Mouse (Mus musculus) ovary, postnatal 14 days (tissue): ENCODE measurements around the gene Gpn3.

Experiments used
- DNase-seq: peaks from one replicate; pipeline ENCODE4 v3.0.0; 2022; ENCODE audit warnings: low spot score

Gene Gpn3

GRCm38 (mm10) chr5:122371591-122372191 lies at the start of gene Gpn3:
Gene Gpn3, plus strand, starts transcription at chr5:122371876.
- no peak for DNase-seq

- no peak for DNase-seq
These were observed 48.2 kb upstream of the Gpn3 start for GRCm38 (mm10) chr5:122323523-122323922.

DNA sequence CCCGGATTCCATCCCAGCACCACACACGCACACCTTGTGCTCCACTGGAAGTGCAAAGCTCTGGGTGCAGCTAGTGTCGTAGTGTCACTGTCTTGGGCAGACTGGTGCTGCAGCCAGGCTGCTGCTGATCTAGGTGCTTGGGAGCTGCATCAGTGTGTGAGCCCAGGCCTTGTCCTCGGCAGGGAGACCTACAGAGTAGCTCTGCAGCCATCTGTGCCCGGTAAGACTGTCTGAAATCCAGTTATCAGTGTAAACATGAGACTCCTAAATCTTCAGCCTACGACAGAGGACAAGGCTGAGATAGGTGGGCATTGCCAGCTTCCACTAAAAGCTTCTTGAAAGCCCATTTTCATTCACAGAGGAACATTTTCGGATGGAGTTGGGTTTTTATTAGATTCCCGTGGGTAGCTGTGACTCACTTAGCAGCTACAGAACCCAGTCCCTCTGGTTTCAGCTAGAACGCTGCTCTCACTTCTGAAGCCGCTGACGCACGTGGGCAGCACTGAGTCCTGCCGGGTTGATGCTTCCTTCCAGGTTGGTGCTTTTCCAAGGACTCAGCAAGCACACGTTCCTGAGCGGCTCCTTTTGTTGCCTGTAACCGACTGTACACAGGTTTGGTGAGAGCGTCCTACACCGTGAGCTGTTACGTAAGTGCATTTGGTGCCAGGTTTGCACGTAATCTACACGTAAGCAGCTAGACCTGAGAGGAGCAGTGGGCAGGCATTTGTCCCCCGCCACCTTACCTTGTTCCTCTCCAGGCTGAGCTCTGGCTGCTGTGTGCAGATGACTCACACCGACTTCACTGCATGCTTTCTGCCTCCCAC lies 46.9 kb upstream of the Gpn3 start:
- no peak for DNase-seq

GRCm38 (mm10) chr5:122325477-122325876 lies 46.2 kb upstream of the Gpn3 start:
- DNase-seq: no peak

- DNase-seq: no peak
These were observed 44.4 kb upstream of the Gpn3 start for GRCm38 (mm10) chr5:122327283-122327682.

DNA sequence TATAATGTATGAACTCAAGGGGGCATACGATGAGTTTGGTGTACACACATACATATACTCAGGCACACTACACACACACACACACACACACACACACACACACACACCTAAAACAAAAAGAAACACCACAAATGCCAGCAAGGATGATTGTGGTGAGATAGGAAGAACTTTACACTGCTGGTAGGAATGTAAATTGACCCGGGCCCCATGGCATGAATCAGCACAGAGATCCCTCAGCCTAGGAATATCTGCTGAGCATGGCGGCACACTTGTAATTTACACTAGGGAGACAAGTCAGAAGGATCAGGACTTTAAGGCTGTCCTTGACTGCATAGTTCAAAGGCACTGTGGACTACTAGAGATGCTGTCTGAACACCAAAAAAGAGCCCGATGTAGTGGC lies 41.4 kb upstream of the Gpn3 start:
- DNase-seq: no peak

DNA sequence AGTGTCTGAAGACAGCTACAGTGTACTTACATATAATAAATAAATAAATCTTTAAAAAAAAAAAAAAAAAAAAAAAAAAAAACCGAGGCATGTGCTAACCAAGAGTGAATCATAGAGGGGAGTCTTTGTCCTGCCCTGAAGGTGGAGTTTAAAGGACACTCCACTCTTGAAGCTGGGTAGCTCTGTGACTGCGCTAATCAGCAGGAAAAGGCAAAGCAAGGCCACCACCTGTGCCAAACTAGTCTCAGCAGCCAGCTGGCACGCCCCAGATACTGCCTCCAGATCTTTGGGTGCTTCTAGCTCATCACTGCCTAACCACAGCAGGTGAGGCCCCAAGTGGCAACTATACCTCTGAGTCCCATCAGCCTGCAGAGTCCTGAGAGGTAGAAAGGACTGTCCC lies 37.0 kb upstream of the Gpn3 start:
- DNase-seq: no peak

GRCm38 (mm10) chr5:122336554-122337294 lies 35.0 kb upstream of the Gpn3 start:
- no peak for DNase-seq

- no peak for DNase-seq
These were observed 28.8 kb upstream of the Gpn3 start for GRCm38 (mm10) chr5:122342874-122343273.

DNA sequence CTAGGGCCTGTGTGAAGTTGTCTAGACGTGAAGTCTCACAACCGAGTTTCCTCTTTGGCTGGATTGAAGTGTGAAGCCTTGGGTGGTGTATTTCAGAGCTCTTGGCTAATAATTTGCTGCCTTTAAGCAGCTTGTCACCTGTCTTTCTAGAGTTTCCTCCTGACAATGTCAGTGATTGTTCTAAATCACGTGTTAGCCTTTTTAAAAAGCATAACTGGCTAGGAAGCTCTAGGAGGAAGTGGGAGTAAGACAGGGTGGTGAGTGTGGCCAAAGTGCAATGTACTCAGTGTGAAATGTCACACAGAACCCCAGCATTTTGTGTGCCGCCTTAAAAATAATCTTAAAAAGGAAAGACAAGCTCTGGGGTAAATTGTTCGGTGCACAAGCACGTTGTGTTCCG lies 27.9 kb upstream of the Gpn3 start:
- no peak for DNase-seq

DNA sequence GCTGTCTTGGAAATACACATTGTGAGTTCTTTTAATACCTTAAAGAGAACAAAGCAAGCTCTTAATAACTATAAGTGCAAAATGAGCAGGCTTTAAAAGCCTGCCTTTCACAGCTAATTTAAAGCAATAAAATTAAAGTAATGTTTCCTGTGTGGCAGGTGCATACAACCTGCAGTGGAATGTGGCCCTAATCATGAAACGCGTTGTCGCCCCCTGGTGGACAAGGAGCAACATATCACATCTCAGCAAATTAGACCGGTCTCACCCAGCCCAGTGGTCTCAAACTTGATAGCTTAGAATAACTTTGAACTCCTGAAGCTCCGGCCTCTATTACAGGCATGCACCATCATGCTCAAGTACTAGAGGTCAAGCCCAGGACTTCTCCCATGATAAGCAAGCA lies 27.4 kb upstream of the Gpn3 start:
- DNase-seq: peak; percentile 58

DNA sequence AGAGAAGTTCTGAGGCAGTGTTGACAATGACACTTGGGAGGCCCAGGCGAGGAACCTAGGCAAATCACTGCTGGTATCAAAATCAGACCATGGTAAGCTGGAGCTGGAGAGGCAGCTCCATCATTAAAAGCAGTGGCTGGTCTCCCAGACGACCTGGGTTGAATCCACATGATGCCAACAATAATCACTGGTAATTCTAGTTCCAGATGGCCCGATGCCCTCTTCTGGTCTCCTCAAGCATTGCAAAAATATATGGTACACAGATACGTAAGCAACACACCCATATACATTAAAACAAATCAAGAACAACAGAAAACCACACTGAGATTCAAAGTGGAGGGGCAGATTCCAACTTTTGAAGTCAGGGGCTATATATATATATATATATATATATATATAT lies 25.9 kb upstream of the Gpn3 start:
- no peak for DNase-seq

DNA sequence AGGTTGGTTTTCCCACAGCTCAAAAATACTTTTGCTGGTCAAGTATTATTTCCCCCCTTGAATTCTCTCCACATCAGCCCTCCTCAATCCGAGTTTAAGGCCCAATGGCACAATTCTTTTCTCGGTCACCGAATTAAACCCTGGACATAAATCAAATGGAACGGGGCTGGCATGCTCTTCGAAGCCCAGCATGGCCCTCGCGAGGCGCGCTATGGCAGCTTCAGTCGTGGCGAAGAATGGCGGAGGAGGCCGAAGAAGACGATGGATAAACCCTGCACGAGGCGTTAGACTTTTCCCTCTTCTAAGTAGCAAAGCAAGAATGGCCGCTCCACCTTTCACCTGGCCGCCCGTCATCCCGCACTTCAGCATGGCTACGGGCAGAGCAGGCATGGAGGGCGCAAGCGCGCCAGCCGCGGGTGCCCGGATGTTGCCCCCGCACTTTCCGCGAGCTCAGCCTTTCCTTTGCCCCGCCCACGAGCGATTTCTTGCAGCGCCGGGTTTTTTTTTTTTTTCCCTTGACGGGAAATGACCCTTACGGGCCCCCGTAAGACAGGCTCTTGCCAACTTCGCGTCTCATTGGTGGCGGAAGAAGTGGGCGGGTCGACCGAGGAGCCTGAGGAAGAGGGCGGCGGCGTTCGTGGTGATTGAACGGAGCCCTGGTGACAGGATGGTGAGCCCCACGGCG lies 17.7 kb upstream of the Gpn3 start, which contains the start of the genes Rad9b and Vps29:
Gene Rad9b (minus strand): TSS at position 427 of the 685 bp plus-strand sequence.
Gene Vps29 (plus strand): TSS at position 563 of the 685 bp plus-strand sequence.
- DNase-seq: peak; percentile 98

- DNase-seq: no peak
These were observed 17.1 kb upstream of the Gpn3 start for GRCm38 (mm10) chr5:122354492-122355067.

DNA sequence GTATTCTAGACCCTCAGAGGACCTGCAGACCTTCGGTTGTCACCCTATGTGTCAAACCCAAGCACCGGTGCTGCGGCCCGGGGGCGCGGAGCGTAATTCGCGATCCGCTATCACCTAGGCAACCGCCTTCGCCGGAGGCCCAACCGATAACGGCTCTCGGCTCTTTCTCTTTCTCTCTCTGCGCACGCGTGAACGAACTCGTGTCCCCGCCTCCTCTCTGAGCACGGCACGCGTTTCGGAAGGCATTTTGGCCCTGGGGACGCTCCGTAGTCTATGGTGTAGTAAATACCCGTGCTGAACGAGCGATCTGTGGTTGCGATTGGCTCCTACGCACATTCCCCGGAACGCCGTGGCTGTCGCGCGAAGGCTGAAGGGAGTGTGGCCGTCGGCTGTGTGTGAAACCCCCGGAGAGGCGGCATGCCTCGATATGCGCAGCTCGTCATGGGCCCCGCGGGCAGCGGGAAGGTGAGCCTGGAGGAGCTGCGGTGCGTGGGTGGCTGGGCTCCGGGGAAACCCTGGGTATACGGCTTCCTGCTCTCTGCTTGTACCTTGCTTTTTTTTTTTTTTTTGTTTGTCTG lies 605 bp downstream of the Gpn3 start, which contains the start of gene Fam216a:
Gene Fam216a (minus strand): TSS at position 173 of the 578 bp plus-strand sequence.
- DNase-seq: peak; percentile 97

- no peak for DNase-seq
These were observed 1.2 kb downstream of the Gpn3 start for GRCm38 (mm10) chr5:122372878-122373277.

GRCm38 (mm10) chr5:122377101-122377833 lies 5.6 kb downstream of the Gpn3 start:
- DNase-seq: no peak

GRCm38 (mm10) chr5:122378171-122378570 lies 6.5 kb downstream of the Gpn3 start:
- no peak for DNase-seq

- DNase-seq: peak; percentile 56
These were observed 7.9 kb downstream of the Gpn3 start for GRCm38 (mm10) chr5:122379374-122380155.

DNA sequence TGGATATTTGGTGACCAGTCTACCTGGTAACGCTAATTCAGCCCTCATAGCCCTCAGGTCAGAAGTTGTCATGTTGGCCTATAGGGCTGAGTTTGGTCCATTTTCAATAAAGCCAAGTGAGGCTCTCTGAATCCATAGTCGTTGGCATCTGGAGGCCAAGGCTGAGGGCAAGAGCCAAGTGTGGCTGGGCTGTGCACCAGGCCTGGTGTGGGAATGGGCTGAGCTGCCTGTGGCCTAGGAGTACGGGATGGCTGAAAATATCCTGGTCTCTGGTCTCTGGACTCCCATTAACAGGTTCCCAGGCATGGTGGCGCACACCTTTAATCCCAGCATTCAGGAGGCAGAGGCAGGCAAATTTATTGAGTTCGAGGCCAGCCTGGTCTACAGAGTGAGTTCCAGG lies 18.3 kb downstream of the Gpn3 start:
- no peak for DNase-seq
